Mouse (Mus musculus) midbrain, embryonic 16.5 days (tissue): ENCODE results near the gene Gm10190. TPM values are rescaled to one million over a fixed set of nuclear protein-coding genes. Genes with fewer than 3 reads are reported as not detected.

ENCODE experiments used
- ATAC-seq: fragments of 200-750 bp; cut with Nextera tagmentation; 2 replicates; pipeline ENCODE4 v1.8.0; 2017; ENCODE audit warnings: moderate TSS enrichment
- H3K27ac ChIP-seq: fragments of 300-500 bp; sonication (generic); 2 replicates; pipeline ENCODE4 v1.5.1; 2014; ENCODE audit warnings: mild to moderate bottlenecking, low read length, mixed read lengths
- H3K27me3 ChIP-seq: fragments of 300-500 bp; sonication (generic); 2 replicates; pipeline ENCODE4 v1.6.1; 2014; ENCODE audit warnings: low read depth, low read length, mixed read lengths; ENCODE audit not compliant: control insufficient read depth, insufficient read depth
- H3K36me3 ChIP-seq: fragments of 300-500 bp; sonication (generic); 2 replicates; pipeline ENCODE4 v1.6.1; 2014; ENCODE audit warnings: mild to moderate bottlenecking, low read length, moderate library complexity, mixed read lengths; ENCODE audit not compliant: control insufficient read depth, insufficient read depth
- H3K4me1 ChIP-seq: fragments of 300-500 bp; sonication (generic); 2 replicates; pipeline ENCODE4 v1.6.1; 2014; ENCODE audit warnings: mild to moderate bottlenecking, low read length, mixed read lengths; ENCODE audit not compliant: control insufficient read depth, insufficient read depth
- H3K4me2 ChIP-seq: fragments of 300-500 bp; sonication (generic); 2 replicates; pipeline ENCODE4 v1.6.1; 2014; ENCODE audit warnings: mild to moderate bottlenecking, low read length, mixed read lengths
- H3K4me3 ChIP-seq: fragments of 300-500 bp; sonication (generic); 2 replicates; pipeline ENCODE4 v1.5.1; 2014; ENCODE audit warnings: low read depth, mild to moderate bottlenecking, low read length, moderate library complexity, mixed read lengths
- H3K9ac ChIP-seq: fragments of 300-500 bp; sonication (generic); 2 replicates; pipeline ENCODE4 v1.6.1; 2014; ENCODE audit warnings: low read depth, low read length, mixed read lengths
- H3K9me3 ChIP-seq: fragments of 300-500 bp; sonication (generic); replicated peaks from 2 replicates; pipeline ENCODE4 v1.6.1; 2014; ENCODE audit warnings: mild to moderate bottlenecking, low read length, mixed read lengths; ENCODE audit not compliant: control insufficient read depth, poor library complexity, severe bottlenecking
- WGBS: fragments of 180-500 bp; shearing (Covaris S2); extraction: QIAGEN DNeasy Blood & Tissue Kit; methylation state at CpG from one replicate; pipeline ENCODE4 v1.1.7; 2014; 5-methylcytosine and 5-hydroxymethylcytosine counted together
- polyA plus RNA-seq: library from polyadenylated mRNA; unstranded; fragments of >200 nt; fragmentation: Nextera tagmentation; extraction: Ambion mirVana; gene quantifications from 2 replicates; pipeline ENCODE4 v1.2.1, GENCODE M21; 2015

Gene Gm10190
- polyA plus RNA-seq, 1 experiment from 2014 or later: 3.9 TPM

DNA sequence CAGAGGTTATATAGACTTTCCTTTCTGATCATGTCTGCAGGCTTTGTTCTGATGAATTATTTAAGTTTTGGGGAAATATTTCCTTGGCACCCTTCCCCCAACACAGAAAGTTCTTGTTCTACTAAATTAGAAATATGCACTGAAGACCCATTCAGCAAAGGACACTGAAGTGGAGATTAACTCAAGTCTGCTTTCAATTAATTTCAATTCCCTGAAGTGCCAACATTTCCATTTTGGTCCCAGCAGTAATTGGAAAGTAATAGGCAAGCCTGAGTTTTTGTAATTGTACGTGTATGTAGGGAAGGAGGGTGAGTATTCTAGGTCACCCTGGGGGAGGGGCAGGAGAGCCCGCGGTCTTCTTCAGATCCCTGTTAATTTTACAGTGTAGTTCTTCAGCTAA, 46.9 kb downstream of the Gm10190 start:
- no peaks in the 10 kb centered on the region for H3K9me3 ChIP-seq
- H3K9ac ChIP-seq: no peak overlapping the region
- no peak overlapping the region for H3K4me2 ChIP-seq
- no peaks in the 10 kb centered on the region for H3K36me3 ChIP-seq
- ATAC-seq: no peak
- 74% methylated on average over 3 of the region's 3 CpGs for WGBS
- H3K4me3 ChIP-seq: no peak overlapping the region
- H3K27ac ChIP-seq: no peak overlapping the region
- H3K27me3 ChIP-seq: no peaks in the 10 kb centered on the region
- no peaks in the 10 kb centered on the region for H3K4me1 ChIP-seq

DNA sequence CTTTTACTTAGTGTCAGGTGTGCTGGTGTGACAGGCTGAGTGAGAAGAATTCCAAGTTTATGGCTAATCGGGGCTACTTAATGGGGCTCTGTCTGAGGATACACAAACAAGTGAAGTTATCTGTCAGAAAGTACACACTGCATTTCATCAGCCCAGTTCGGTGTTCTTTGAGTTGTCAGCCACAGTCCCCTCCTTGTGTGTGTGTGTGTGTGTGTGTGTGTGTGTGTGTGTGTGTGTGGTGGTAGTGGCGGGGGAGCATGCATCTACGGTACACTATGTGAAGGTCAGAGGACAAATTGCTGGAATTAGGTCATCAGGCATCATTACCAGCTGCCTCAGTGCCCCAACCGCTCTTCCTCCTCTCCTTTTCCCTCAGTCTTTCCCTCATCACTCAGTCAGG, 47.9 kb downstream of the Gm10190 start:
- no peak for ATAC-seq
- 82% methylated on average over 5 of the region's 5 CpGs for WGBS
- H3K36me3 ChIP-seq: no peaks in the 10 kb centered on the region

DNA sequence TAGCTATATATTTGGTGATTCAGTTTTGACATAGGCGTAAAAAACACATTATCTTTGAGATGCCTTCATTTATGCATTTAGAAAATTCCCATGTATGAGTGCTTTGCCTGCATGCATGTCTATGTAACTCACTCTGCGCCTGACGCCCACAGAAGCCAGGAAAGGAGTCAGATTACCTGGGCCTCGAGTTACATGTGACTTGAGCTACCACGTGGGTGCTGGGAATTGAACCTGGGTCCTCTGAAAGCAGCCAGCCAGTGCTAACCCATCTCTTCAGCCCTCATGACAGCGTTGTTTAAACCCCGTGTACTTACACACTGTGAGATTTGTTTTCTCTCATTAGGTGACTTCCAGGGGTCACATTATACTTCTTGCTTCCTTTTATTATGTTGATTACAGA, 48.8 kb downstream of the Gm10190 start:
- Histone ChIP-seq H3K4me3 (no peak overlapping the region), H3K27ac (no peak overlapping the region), H3K9ac (no peak overlapping the region), H3K9me3 (no peaks in the 10 kb centered on the region), H3K4me1 (no peaks in the 10 kb centered on the region), H3K27me3 (no peaks in the 10 kb centered on the region), H3K4me2 (no peak overlapping the region), H3K36me3 (no peaks in the 10 kb centered on the region)
- 89% methylated on average over 7 of the region's 7 CpGs for WGBS
- no peak for ATAC-seq

More for the DNA sequence above, 47.9 kb downstream of the Gm10190 start:
- Histone ChIP-seq H3K9ac (no peak overlapping the region), H3K4me3 (no peak overlapping the region), H3K27me3 (no peaks in the 10 kb centered on the region), H3K27ac (no peak overlapping the region), H3K4me2 (no peak overlapping the region), H3K4me1 (no peaks in the 10 kb centered on the region), H3K9me3 (no peaks in the 10 kb centered on the region)

DNA sequence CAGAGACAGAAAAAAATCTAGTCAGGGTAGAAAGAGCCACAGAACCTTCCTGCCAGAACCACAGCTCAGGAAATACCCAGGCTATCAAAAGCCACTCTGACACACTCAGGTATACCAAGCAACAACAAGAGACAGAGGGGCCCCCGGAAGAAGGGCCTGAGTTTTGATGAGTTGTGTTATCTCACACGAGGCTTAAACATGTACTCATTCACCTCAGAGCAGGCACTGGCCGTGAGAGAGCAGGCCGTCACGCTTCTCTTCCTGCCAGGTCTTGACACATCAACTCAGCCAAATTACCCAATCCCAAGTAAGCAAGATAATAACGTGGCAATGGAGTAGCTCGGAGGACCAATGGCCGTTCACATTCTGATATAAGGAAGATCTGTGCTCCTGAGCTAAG, 49.7 kb downstream of the Gm10190 start:
- no peaks in the 10 kb centered on the region for H3K27me3 ChIP-seq
- H3K36me3 ChIP-seq: no peaks in the 10 kb centered on the region
- H3K4me3 ChIP-seq: no peak overlapping the region
- H3K4me2 ChIP-seq: no peak overlapping the region
- no peak overlapping the region for H3K9ac ChIP-seq
- 81% methylated on average over 8 of the region's 8 CpGs for WGBS
- H3K9me3 ChIP-seq: no peaks in the 10 kb centered on the region
- ATAC-seq: no peak
- H3K4me1 ChIP-seq: no peaks in the 10 kb centered on the region
- H3K27ac ChIP-seq: no peak overlapping the region

Other genes with a start within 250 kb of the Gm10190 start
- 1.4 and 2.0 TPM in 2 replicates for gene Galm, start 246.1 kb downstream of the Gm10190 start, polyA plus RNA-seq
- 395 and 441 TPM in 2 replicates for gene Srsf7, start 166.2 kb downstream of the Gm10190 start, polyA plus RNA-seq
- 0.11 and 0.30 TPM in 2 replicates for gene Ttc39d, start 166.1 kb downstream of the Gm10190 start, polyA plus RNA-seq
- gene Gemin6, start 149.1 kb downstream of the Gm10190 start, polyA plus RNA-seq: 17.2 and 18.2 TPM in 2 replicates
- 48.7 and 48.8 TPM in 2 replicates for gene Morn2, start 83.3 kb downstream of the Gm10190 start, polyA plus RNA-seq
- 57.0 and 59.4 TPM in 2 replicates for gene Dhx57, start 83.1 kb downstream of the Gm10190 start, polyA plus RNA-seq
- 0.92 and 2.2 TPM in 2 replicates for gene Arhgef33, start 66.1 kb downstream of the Gm10190 start, polyA plus RNA-seq
- gene Sos1, start 106.9 kb upstream of the Gm10190 start, polyA plus RNA-seq: 6.6 and 7.5 TPM in 2 replicates
- 6.3 and 6.4 TPM in 2 replicates for gene Cdkl4, start 204.3 kb upstream of the Gm10190 start, polyA plus RNA-seq